Mouse (Mus musculus) gastrocnemius, adult 2 months (tissue): ENCODE data around the gene Synm. TPM values are rescaled to one million over a fixed set of nuclear protein-coding genes. Genes with fewer than 3 reads are reported as not detected.
A peak's percentile ranks its signal among the peaks of the same experiment; 100 is the strongest.

Source experiments
- DNase-seq: peaks from one replicate; pipeline ENCODE4 v3.0.0; 2022
- H3K27ac ChIP-seq: fragments of 200-600 bp; 2 replicates; pipeline ENCODE4 v1.8.1; 2022; ENCODE audit warnings: mild to moderate bottlenecking
- H3K4me3 ChIP-seq: fragments of 200-600 bp; 2 replicates; pipeline ENCODE4 v1.8.1; 2022; ENCODE audit warnings: mild to moderate bottlenecking, moderate library complexity
- CTCF ChIP-seq: fragments of 200-600 bp; IDR thresholded peaks from 2 replicates; pipeline ENCODE4 v1.8.1; 2022; ENCODE audit warnings: antibody characterized with exemption, mild to moderate bottlenecking, moderate library complexity
- intact Hi-C: fragments of 180-260 bp; cut with DNase I; formaldehyde crosslinking; loops from one replicate; pipeline ENCODE4 v1.15.1; 2025
- total RNA-seq, 2 experiments: library from RNA; stranded (reverse); gene quantifications; 2 replicates each; pipeline ENCODE4 v1.2.3; 2021

The Synm gene
- total RNA-seq, 2 experiments from 2014 or later: 235 to 336 TPM

- intact Hi-C loops: loop anchor here (2.0 kb wide), 1 partner anchor 15 kb away; no protein-coding TSS in a partner anchor
- DNase-seq: peak; percentile 81
- Histone ChIP-seq H3K27ac (peak overlapping the region; percentile 97), H3K4me3 (peak overlapping the region; percentile 60)
- no peak for TF ChIP-seq CTCF
These were observed 17.8 kb downstream of the Synm start for GRCm38 (mm10) chr7:67741706-67742105.

GRCm38 (mm10) chr7:67740796-67741195, 18.7 kb downstream of the Synm start:
- intact Hi-C loops: no loop called here
- peak overlapping the region; percentile 60 for H3K4me3 ChIP-seq
- TF ChIP-seq CTCF: no peak
- peak; percentile 79 for DNase-seq
- peak overlapping the region; percentile 97 for H3K27ac ChIP-seq

GRCm38 (mm10) chr7:67740382-67740781, 19.2 kb downstream of the Synm start:
- TF ChIP-seq CTCF: no peak
- Histone ChIP-seq H3K27ac (peak overlapping the region; percentile 97), H3K4me3 (peak overlapping the region; percentile 55)
- intact Hi-C loops: no loop called here
- DNase-seq: peak; percentile 71

- no peak for DNase-seq
- Histone ChIP-seq H3K4me3 (no peak overlapping the region), H3K27ac (no peak overlapping the region)
- no peak for TF ChIP-seq CTCF
- intact Hi-C loops: no loop called here
These were observed 27.3 kb downstream of the Synm start for GRCm38 (mm10) chr7:67732276-67732675.

GRCm38 (mm10) chr7:67730431-67731110, 29.0 kb downstream of the Synm start:
- no peak overlapping the region for H3K4me3 ChIP-seq
- no peak for DNase-seq
- intact Hi-C loops: no loop called here
- peak overlapping the region; percentile 38; the same call in 1 of the 2 replicates for H3K27ac ChIP-seq
- no peak for TF ChIP-seq CTCF

- Histone ChIP-seq H3K4me3 (no peak overlapping the region), H3K27ac (peak overlapping the region; percentile 8; the same call in 1 of the 2 replicates)
- TF ChIP-seq CTCF: no peak
- DNase-seq: no peak
- intact Hi-C loops: no loop called here
These were observed 30.7 kb downstream of the Synm start for GRCm38 (mm10) chr7:67728809-67729208.

- no peak for TF ChIP-seq CTCF
- DNase-seq: no peak
- Histone ChIP-seq H3K4me3 (no peak overlapping the region), H3K27ac (no peak overlapping the region)
- intact Hi-C loops: no loop called here
These were observed 31.3 kb downstream of the Synm start for GRCm38 (mm10) chr7:67728203-67728602.

GRCm38 (mm10) chr7:67725016-67725415, 34.5 kb downstream of the Synm start:
- DNase-seq: no peak
- no peak for TF ChIP-seq CTCF
- no peak overlapping the region for H3K27ac ChIP-seq
- no peak overlapping the region for H3K4me3 ChIP-seq
- intact Hi-C loops: no loop called here

GRCm38 (mm10) chr7:67724536-67724935, 35.0 kb downstream of the Synm start:
- intact Hi-C loops: no loop called here
- Histone ChIP-seq H3K4me3 (no peak overlapping the region), H3K27ac (no peak overlapping the region)
- no peak for DNase-seq
- TF ChIP-seq CTCF: no peak

GRCm38 (mm10) chr7:67722163-67722562, 37.4 kb downstream of the Synm start:
- no peak for DNase-seq
- H3K27ac ChIP-seq: peak overlapping the region; percentile 28; the same call in 1 of the 2 replicates
- intact Hi-C loops: no loop called here

GRCm38 (mm10) chr7:67718804-67719203, 40.7 kb downstream of the Synm start:
- intact Hi-C loops: no loop called here
- no peak for DNase-seq
- TF ChIP-seq CTCF: no peak
- Histone ChIP-seq H3K4me3 (no peak overlapping the region), H3K27ac (no peak overlapping the region)

More at GRCm38 (mm10) chr7:67722163-67722562, 37.4 kb downstream of the Synm start:
- no peak for TF ChIP-seq CTCF
- H3K4me3 ChIP-seq: no peak overlapping the region

- no peak for DNase-seq
- Histone ChIP-seq H3K27ac (peak overlapping the region; percentile 7; the same call in 1 of the 2 replicates), H3K4me3 (no peak overlapping the region)
- no peak for TF ChIP-seq CTCF
- intact Hi-C loops: no loop called here
These were observed 42.0 kb downstream of the Synm start for GRCm38 (mm10) chr7:67717520-67717919.

GRCm38 (mm10) chr7:67716925-67717324, 42.6 kb downstream of the Synm start:
- Histone ChIP-seq H3K4me3 (no peak overlapping the region), H3K27ac (peak overlapping the region; percentile 51; the same call in 1 of the 2 replicates)
- no peak for DNase-seq
- intact Hi-C loops: no loop called here
- no peak for TF ChIP-seq CTCF
